Mouse (Mus musculus): ENCODE data around the gene Esrrg.
A peak's percentile ranks its signal among the peaks of the same experiment; 100 is the strongest.

Gene Esrrg

DNA sequence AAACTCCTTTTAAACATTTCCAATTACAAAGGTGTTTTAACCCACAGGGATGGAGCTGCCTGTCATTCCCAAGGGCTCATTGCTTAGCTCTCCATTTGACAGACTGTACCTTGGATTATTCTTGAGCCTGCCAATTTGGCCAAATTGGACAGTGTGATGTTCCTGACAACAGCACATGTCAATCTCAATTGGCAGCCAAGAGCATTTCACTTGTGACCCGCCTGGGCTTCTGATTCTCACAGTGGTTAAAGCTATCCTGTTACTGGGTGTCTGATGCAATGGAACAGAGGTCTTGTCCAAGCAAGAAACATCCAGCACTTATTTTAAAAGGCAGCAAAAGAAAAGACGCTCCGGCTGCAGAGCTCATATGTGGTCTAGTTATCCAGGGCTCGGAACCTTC lies 310.3 kb downstream of the Esrrg start:
- DNase-seq, result no peak

DNA sequence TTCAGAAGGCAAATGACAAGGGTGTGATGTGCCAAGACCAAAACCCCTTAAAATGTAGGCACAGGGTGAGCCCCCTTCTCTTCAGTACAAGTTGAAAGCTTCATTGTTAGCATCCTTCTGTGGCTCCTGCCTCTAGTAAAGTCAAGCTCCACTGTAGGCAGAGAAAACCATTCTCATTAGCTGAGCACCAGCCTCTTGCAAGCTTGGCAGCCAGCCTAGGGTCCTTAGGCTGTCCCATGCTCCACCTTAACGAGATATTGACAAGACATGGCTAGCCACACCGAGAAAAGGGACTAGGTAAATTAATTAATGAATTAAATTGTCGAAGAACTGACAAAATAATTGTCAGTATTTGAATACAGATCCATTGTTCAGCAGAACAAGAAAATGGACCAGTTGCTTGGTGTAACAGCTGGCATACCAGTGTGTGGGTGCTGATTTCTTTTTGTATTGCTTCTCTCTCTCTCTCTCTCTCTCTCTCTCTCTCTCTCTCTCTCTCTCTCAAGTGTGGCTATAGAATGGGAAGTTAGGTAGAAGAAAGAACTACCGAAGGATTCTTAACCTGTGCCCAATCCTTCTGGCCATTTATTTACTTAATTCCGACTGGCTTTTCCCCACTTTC lies 311.7 kb downstream of the Esrrg start:
- no peak for DNase-seq

DNA sequence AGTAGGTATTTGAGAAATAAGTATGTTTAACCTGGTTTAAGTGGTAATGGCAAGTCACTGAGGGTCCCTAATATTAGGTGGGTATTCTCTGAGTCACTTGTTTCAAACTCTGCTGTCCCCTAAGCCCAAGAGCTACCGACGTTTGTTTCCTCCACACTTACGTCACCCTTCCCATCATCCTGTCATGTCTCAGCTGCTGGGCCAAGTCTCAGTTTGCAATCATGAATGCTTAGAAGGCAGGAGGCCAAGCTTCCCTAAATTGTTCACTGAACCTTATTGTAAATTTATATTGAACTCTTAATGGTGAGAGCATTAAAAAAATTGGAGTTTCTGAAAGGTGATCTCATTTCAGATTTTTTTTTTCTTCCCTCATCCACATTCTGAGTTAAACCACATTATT lies 322.6 kb downstream of the Esrrg start:
- no peak for DNase-seq

DNA sequence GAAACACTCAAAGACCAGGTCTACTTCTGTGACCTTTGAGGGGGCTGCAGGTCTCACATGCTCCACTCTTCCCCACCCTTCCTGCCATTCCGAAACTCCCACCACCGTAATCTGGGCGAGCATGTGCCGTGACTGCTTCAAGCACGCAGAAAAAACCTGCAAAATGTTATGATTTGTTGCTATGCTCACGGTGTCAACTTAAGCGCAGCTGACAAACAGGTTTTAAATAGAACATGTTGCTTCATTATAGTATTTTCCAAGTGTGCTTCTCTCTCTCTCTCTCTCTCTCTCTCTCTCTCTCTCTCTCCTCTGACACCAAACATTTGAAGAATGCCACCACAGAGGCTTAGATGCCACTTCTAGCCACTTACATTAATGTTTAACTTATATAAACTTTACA lies 330.1 kb downstream of the Esrrg start:
- DNase-seq, result no peak

DNA sequence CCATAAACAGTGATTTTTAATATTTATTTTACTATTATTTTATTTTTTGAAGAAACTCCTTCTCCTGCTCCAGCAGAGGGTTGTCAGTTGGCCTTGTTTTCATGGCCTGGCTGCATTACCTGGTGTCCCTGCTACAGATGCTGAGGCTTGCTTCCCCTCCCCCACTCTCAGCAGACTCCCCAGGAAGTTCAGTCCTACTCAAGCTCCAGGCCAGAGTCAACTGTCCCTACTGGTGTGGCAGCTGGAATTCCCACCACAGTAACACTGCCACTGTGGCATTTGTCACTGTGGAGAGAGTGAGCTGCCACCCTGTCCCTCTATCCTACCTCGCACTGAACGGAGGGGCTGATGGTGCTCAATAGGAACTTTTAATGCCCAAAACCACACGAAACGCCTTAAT lies 330.5 kb downstream of the Esrrg start:
- no peak for DNase-seq

DNA sequence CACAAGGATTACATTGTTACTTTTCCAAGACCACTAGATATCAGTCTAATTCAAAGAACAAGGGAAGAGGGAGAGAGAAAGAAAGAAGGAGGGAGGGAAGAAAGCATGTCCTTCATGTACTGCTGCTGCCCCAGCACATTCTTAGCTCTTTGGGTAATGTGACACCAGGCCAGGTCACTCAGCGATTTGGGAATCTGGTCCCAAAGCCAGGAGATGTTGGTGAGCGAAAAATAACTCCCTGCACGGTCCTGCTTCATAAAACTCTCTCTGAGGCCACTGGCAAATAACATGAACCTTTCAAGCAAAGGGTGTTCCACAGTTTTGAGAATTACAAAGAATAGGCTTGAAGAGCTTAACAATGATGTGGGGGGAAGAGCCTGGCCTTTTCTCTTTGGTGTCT lies 342.9 kb downstream of the Esrrg start:
- DNase-seq, result no peak

DNA sequence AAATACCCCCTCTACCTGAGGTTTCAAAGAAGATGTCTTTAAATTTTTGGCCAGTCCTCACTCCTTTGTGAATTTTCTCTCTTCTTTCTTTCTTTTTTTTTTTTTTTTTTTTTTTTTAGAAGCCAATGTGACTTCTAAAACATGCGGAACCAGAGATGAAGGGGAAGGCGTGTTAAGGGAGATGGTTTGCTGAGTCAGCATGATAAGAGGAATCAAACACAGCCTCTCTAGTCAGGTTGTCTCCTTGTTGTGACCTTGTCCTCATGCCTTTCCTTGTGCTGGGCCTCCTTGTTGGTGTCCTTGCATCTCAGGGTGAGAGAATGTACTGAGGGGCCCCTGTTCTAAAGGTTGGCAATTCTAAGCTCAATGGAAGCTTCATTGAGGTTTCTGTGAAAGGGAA lies 348.1 kb downstream of the Esrrg start:
- DNase-seq, result no peak

DNA sequence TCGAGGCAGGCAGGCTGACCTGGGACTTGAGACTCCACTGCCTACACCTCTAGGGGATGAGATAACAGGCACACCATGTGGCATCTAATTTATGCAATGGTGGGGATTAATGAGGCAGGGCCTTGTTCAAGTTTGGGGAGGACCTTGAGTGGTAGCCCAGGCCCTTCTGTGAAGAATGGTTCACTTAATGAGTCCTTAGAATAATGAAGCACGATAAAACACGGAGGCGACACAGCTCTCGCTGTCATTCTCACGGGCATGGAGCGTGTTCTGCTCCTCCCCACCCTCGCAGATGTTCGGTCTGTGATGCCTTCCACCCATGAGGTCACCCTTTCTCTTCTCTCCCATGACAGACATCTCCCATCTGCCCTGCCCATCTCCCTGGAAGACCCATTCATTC lies 350.6 kb downstream of the Esrrg start:
- DNase-seq, result no peak

DNA sequence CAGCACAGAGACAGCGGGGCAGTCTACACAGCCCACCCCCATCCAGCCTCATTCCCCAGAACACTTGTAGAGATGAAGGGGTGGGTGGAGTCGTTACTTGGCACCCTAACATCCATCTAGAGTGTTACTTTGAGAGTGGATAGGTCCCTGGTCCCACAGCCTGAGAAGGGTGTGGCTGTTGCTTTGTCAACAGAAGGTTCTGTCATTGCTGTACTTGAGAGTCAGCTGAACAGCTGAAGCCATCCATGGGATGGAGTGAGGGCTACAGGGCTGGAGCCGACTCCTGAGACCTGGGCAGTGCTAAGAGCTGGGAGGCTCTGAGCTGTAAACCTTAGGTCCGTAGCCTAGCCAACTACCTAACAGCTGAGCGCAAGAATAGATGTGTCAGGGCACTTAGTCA lies 352.9 kb downstream of the Esrrg start:
- DNase-seq, result no peak

DNA sequence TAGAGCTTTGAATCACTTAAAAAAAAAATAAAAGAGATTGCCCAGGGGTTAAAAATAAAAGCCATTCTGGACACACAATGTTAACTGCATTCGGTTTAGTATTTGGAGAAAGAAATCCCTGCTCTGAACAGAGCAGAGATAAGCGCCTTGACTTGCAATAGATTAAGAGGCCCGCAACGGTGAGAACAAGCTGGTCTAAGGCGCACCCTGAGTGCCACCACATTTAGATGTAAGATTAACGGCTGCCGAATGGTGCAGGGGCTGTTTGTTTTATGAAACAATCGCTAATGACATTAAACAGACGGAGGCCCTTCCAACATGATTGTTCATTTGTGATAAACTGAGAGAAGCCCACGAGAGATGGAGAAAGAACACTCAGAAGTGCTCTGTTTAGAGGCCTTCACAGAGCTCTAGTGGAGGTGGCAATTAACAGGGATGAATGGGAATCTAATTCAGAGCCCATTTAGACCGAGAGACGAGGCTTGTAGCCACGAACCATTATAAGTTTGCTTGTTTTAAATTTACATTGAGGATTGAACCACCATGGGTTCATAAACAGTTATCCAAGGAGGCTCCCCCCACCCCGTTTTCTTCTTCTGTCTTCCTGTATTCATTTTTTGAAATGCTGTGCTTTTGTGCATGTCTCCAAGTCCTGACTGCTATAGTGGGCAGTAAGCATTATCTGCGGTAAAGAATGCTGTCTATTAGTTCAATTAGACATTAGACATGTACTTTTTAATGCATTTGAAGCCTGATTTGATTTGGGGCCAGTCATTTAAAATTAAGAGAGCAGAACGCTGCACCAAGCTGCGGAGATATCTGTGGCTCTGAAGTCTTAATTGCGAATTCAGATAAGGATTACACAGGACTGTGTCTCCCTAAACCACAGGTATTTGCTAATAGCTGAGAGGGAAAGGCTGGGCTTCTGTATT lies 356.5 kb downstream of the Esrrg start:
- DNase-seq, result no peak

DNA sequence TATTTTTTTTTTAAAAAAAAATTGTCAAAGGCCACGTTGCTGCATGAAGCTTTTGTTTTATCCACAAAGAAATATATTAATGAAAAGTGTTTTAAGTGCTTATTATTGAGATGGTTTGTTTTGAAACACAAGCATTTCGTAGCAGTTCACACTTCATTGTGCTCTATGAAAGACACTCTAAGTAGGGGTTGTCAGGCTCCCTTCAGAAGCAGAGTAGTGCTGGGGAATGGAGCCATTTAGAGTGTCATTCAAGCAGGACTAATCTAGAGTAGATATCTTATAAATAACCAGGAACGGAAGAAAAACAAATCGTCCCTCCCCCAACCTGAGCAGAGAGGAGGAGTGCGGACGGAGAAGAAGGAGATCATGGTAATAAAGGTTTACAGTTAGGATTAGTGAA lies 357.3 kb downstream of the Esrrg start:
- DNase-seq, result no peak

DNA sequence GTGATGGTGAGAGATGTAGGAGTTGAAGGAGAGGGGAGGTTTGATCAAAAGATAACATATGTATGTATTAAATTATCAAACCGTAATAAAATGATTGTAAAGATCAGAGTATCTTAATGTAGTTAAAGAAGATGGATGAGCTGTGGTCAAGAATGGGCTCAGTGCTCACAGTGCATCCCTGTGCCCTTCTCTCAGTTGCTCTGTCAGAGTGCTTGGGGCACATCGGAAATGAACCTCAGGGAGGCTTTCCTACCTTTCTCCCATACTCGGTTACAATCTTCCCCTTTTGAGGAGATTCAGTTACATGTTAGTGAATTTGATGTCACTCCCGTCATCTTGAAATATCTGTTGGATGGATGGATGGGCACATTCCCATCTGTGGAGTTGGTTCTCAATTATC lies 359.8 kb downstream of the Esrrg start:
- no peak for DNase-seq

DNA sequence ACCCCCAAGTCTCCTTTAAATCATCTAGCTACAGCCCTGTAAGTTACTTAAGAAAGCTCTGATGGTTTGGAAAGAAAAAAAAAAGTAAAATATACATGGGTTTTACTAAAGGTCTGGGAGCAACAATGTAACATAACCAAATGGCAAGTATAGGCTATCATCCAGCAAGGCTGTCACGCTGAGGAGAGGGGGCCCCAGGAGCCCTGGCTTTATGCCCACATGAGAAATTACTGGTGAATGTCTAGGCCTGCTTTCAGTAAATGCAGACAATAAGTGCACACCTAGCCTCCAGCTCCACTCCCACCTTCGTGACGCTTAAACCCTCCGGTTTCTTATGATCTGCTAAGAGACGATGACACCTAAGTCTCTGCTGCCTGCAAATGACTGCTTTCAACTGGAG lies 360.9 kb downstream of the Esrrg start:
- DNase-seq, result no peak

DNA sequence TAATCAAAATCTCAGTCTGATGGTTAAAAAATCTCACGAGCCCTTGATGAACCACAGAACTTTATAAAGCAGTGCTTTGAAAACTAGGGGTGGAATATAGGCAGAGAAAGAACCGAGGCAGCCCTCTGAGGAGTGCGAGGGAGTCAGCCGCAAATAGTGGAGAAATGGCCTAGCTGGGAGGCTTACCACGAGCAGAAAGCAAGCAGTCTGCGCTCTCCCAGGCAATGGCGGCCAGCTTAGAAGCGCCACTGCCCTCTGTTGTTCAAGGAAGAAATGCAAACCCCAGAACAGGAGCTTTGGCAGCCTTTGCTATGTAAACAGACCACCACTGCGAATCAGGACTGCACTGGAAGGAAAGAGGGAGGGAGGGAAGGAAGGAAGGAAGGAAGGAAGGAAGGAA lies 365.8 kb downstream of the Esrrg start:
- DNase-seq, result peak; percentile 32

DNA sequence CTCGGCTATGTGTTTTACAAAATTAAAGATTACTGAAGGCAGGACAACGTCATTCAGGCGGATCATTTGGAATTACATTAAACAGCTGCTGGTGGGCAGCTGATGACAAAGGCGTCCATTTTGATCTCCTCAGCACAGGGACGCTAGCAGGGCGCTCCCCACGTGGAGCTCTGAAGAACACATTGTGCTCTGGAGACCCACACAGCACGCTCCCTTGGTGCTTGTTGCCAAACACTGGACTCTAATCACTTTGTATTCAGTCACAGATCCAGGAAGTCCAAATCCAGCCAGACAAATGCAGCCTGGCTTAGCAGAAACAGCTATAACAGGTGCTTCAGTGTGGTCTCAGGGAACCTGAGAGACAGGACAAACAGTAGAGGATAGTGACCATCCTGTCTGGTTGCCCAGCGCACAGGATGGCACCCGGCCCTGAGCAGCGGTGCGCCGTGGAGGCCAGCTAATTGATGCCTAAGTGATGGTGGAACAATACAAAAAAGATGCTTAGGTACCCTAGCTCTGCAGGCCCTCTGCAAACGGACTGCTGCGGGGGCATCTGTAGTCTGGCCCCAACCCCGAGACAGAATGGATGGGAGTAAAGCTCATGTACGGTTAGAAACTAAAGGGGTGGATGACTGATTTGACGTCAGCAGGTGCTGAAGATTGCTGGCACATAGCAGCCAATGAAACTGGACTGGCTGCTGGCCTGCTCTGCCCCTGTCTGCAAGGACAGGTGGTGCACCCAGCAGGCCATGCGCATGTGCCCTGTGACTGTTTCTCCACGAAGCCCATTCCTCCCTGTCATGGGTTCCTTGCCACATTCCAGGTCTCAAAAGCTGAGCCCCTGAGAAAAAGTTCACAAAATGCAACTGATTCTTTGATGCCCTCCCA lies 367.1 kb downstream of the Esrrg start:
- no peak for DNase-seq

DNA sequence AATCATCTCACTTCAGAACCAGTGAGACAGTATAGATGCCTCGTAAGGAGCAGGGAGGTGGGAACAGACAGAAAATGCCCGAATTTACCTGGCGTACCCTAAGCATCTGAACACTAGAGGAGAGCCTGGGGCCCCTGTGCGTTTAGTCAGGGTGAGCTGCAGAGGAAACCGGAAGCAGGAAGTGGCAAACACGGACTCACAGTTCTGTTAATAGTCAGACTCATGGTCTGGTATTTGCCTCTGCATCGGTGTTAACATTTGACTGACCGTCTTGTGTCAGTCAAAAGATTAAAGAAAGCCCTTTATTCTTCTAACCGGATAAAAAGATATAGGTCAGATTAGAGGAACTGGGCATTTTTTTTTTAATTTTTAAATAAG lies 367.8 kb downstream of the Esrrg start:
- no peak for DNase-seq

DNA sequence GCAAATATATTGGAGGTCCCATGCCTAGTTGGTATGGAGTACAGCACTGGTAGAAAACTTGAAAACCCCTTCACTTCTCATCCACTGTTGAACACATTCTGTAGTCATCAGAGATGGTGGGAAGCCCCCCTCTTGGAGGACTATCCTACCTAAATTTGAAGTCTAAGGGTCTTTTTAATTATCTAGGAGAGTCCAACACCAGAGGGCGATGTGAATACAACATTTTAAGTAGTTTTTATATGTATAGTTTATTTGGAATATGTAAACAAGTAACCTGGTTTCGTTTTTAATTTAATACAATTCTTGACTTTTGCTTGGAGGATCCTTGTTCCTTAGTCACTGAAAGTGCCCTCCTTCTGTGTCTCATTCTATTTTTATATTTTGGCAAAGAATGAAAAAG lies 372.4 kb downstream of the Esrrg start:
- no peak for DNase-seq

DNA sequence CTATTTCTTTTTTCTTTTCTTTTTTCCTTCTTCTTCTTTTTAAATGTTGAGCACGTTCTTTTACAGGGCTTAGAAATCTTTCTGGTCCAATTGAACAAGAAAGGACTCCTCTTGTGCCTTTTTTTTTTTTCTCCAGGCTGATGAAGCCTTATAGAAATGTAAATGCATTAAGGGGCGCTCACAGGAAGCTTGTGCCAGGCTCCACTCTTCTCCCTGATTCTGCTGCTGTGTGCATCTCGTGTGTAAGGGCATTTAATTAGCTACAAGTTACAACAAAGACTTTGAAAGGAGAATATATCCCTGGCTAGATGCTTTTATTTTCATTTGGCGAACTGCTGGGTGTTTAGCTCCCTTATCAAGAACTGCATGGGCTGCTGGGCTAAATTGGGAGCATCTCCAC lies 374.6 kb downstream of the Esrrg start:
- no peak for DNase-seq

DNA sequence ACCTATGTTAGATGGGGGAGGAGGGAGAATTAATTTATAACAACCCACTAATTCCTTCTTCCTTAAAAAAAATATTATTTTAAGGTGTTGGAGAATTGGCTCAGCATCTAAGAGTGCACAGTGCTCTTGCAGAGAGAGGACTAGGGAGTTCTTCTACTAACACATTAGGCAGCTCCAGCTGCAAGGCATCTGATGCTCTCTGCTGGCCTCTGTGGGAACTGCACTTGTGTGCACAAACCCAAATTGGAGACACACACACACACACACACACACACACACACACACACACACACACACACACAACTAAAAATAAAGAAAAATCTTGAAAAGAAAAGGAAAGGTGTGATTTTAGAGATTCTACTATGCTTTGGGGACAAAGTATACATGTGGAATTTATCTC lies 381.6 kb downstream of the Esrrg start:
- DNase-seq, result no peak

DNA sequence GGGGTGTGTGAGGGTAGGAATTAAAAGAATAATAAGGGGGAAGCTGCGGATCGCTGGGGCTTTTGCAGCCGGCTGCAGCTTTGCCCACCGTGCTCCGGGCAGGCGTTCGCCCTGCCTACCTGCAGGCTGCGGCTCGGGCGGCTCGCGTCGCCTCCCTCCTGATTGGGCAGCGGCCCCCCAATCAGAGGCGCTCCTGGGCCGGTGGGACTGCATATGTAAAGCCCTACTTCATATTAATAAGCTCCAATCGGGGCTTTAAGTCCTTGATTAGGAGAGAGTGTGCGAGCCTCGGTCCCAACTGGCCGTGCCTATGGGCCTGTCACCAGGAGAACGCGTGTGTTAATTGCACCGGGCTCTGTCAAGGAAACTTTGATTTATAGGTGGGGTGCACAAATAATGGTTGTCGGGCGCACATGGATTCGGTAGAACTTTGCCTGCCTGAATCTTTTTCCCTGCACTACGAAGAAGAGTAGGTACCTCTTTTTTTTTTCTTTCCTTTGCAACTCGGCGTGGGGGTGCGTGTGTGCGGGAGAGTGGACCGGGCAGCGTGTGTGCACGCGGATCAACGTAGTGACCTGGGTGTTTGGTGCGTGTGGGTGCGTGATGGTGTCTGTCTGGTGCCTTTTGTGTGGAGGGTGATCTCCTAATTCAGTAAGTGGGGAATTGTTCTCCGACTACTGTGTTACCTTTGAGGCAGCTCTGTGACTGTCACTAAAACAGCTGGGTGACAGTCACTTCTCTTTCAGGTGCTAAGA lies 389.2 kb downstream of the Esrrg start:
- peak; percentile 69 for DNase-seq

DNA sequence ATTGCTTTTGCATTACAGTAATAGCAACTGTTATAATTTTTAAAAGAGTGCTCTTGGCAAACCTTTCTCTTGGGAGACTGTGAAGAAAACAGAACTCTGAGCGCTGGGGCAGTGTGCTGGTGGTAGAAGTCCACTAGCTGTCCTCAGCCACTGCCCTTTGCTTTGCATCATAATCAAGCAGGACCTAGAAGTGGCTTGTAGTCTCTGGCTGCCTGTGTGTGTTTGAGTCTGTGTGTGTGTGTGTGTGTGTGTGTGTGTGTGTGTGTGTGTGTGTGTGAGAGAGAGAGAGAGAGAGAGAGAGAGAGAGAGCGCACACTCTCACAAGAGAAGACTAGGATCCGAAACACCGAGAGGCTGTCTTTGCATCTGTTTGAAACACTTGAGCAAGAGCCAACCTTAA lies 390.5 kb downstream of the Esrrg start:
- no peak for DNase-seq

DNA sequence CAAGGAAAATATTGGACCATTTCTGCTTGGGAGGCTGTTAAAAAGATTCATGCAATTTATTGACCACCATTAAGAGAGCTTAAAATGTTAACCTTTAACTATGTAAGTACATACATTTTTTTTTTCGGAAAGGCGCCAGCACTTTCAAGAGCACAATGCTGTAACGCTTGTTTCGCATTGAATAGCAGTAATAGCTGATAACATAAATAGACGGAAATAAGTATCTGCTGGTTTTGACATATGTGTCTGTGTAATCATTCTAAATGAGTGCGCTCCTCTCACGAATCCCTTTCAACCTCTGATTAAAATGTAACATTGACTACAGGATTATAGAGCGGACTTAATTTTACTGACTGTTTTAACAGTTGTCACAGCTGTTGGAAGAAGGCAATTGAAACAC lies 391.6 kb downstream of the Esrrg start:
- no peak for DNase-seq

Data from kidney, adult 9 months (tissue).